11 mouse cellular contexts compared by ENCODE assay signal in the genomic region with DNA sequence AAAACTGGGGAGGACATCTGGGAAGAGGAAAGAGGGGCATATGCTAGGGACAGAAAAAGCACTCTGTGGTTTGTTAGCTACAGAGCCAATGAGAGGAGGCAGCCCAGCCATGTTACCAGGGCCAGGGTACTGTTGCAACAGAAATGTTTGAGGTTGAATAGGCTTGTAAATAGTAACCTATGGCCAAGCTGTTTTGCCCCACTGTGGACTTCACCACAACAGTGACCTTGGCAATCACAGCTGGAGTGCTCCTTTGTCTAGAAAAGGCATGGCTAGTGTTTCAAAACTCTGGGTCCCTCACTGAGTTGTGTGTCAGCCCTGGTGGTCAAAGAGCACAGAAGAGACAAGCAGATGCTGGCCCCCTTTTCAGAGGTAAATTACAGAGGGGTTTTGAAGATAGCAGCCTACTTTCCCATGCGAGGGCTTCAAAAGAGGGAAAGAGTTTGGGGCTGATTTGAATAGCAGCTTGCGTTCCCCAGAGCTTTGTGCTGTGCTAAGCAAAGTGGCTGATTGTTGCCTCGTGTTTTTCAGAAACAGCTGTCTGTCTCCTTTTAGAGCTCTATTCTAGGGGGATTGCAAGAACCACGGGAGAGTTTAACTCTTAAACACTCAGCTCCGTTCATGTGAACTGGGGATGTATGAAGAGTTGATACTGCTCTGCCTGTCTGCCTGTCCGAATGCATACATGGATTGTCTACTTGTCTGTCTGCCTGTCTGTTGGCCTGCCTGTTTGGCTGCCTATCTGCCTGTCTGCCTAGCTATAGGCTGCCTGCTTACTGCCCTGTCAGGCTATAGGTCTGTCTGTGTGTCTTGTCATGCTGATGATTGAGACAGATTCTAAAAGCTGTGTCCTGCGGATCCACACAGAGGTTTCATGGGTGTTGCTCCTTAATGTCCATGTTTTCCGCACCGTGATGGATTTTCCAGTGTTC.
A peak's percentile ranks its signal among the peaks of the same experiment; 100 is the strongest.
DNase-seq lines count a peak whose midpoint lies in the region; ATAC-seq and TF ChIP-seq lines count a peak whose summit lies in the region.
"Had no signal": no experiment of that assay in that cellular context is flagged by ENCODE, and none has a peak within 500 bp of the region (broad histone marks: within the 10 kb centered on the region; RNA-seq: fewer than 3 reads in every experiment).

No protein-coding gene starts in this region.

- no peak for TF ChIP-seq POLR2A in lung, adult 2 months (IDR thresholded peaks at IDR 0.05; ENCODE audit: borderline replicate concordance, extremely low read depth, low read depth, low read length)

- H3K4me2 ChIP-seq in embryonic facial prominence, embryonic 12.5 days (replicated peaks): no peak overlapping the region
- no peak overlapping the region for H3K4me2 ChIP-seq in hindbrain, embryonic 16.5 days (ENCODE audit: low read length)
- H3K4me2 ChIP-seq in midbrain, postnatal 0 days (ENCODE audit: low read depth, low read length, poor library complexity, severe bottlenecking): no peak overlapping the region
- no peak overlapping the region for H3K4me2 ChIP-seq in kidney, embryonic 14.5 days (replicated peaks; ENCODE audit: low read depth, low read length)
- H3K4me2 ChIP-seq: heart, embryonic 12.5 days had no signal

- no peak for ATAC-seq in embryonic facial prominence, embryonic 12.5 days (ENCODE audit: insufficient number of reproducible peaks, insufficient read depth, low FRiP score, low TSS enrichment)
- peak; percentile 80 for ATAC-seq in hindbrain, embryonic 16.5 days
- ATAC-seq in midbrain, postnatal 0 days (ENCODE audit: low FRiP score): peak; percentile 50
- no peak for ATAC-seq in kidney, embryonic 14.5 days (ENCODE audit: low FRiP score, low TSS enrichment)

- H3K4me1 ChIP-seq in lung, adult 2 months (ENCODE audit: control insufficient read depth, insufficient read depth, low read length): no peaks in the 10 kb centered on the region
- H3K4me1 ChIP-seq in embryonic facial prominence, embryonic 12.5 days: peaks cover 5% of the 10 kb centered on the region; the same call in 1 of the 2 replicates
- H3K4me1 ChIP-seq in hindbrain, embryonic 16.5 days (ENCODE audit: control insufficient read depth, insufficient read depth, low read depth, low read length): peaks cover 7% of the 10 kb centered on the region
- peaks cover 8% of the 10 kb centered on the region; the same call in 1 of the 2 replicates for H3K4me1 ChIP-seq in midbrain, postnatal 0 days (ENCODE audit: insufficient read depth, low read length)
- no peaks in the 10 kb centered on the region for H3K4me1 ChIP-seq in kidney, embryonic 14.5 days (ENCODE audit: control insufficient read depth, insufficient read depth, low read length)
- H3K4me1 ChIP-seq: heart, embryonic 12.5 days had no signal

- no peak overlapping the region for H3K4me3 ChIP-seq in lung, adult 2 months (replicated peaks; ENCODE audit: extremely low read depth, low read depth, low read length)
- H3K4me3 ChIP-seq in embryonic facial prominence, embryonic 12.5 days: no peak overlapping the region
- H3K4me3 ChIP-seq in hindbrain, embryonic 16.5 days (ENCODE audit: low read length): no peak overlapping the region
- H3K4me3 ChIP-seq in midbrain, postnatal 0 days (ENCODE audit: low read depth, low read length): no peak overlapping the region
- no peak overlapping the region for H3K4me3 ChIP-seq in kidney, embryonic 14.5 days (ENCODE audit: low read length)
- H3K4me3 ChIP-seq: heart, embryonic 12.5 days had no signal

- H3K27ac ChIP-seq in embryonic facial prominence, embryonic 12.5 days: peak overlapping the region; percentile 26; the same call in 1 of the 2 replicates
- H3K27ac ChIP-seq in hindbrain, embryonic 16.5 days (ENCODE audit: low read depth, low read length): no peak overlapping the region
- no peak overlapping the region for H3K27ac ChIP-seq in midbrain, postnatal 0 days (ENCODE audit: low read depth, low read length)
- no peak overlapping the region for H3K27ac ChIP-seq in kidney, embryonic 14.5 days (ENCODE audit: low read depth, low read length)

- no peak overlapping the region for H3K9ac ChIP-seq in embryonic facial prominence, embryonic 12.5 days
- no peak overlapping the region for H3K9ac ChIP-seq in hindbrain, embryonic 16.5 days (ENCODE audit: low read depth, low read length)
- no peak overlapping the region for H3K9ac ChIP-seq in midbrain, postnatal 0 days (replicated peaks; ENCODE audit: low read length, poor library complexity, severe bottlenecking)
- no peak overlapping the region for H3K9ac ChIP-seq in kidney, embryonic 14.5 days (ENCODE audit: low read depth, low read length)
- H3K9ac ChIP-seq: heart, embryonic 12.5 days had no signal

- WGBS in lung, adult 2 months: 58% methylated on average over 9 of the region's 9 CpGs
- 38% methylated on average over 9 of the region's 9 CpGs for WGBS in embryonic facial prominence, embryonic 12.5 days
- 20% methylated on average over 9 of the region's 9 CpGs for WGBS in hindbrain, embryonic 16.5 days
- 21% methylated on average over 9 of the region's 9 CpGs for WGBS in midbrain, postnatal 0 days
- WGBS in kidney, embryonic 14.5 days: 61% methylated on average over 9 of the region's 9 CpGs

- intact Hi-C loops in heart, postnatal 36 days (cut with DNase I): no loop called here

- DNase-seq in lung, adult 18-20 months: peak; percentile 18 to 50
- no peak for DNase-seq in lung, adult 2 months
- DNase-seq in midbrain, postnatal 0 days (ENCODE audit: low spot score): peak; percentile 46
- no peak for DNase-seq in spleen, postnatal 14 days (ENCODE audit: low spot score in 2 of 2)
- DNase-seq in heart, postnatal 36 days: no peak
- DNase-seq: adrenal gland, postnatal 25 days; kidney, adult 9 months had no signal

- H3K9me3 ChIP-seq in embryonic facial prominence, embryonic 12.5 days: no peaks in the 10 kb centered on the region
- H3K9me3 ChIP-seq in hindbrain, embryonic 16.5 days (ENCODE audit: control insufficient read depth, low read length): no peaks in the 10 kb centered on the region
- H3K9me3 ChIP-seq in midbrain, postnatal 0 days (ENCODE audit: low read length): no peaks in the 10 kb centered on the region
- no peaks in the 10 kb centered on the region for H3K9me3 ChIP-seq in kidney, embryonic 14.5 days (ENCODE audit: control insufficient read depth, low read length)
- H3K9me3 ChIP-seq: heart, embryonic 12.5 days had no signal

- no peaks in the 10 kb centered on the region for H3K36me3 ChIP-seq in embryonic facial prominence, embryonic 12.5 days
- H3K36me3 ChIP-seq in hindbrain, embryonic 16.5 days (ENCODE audit: control insufficient read depth, insufficient read depth, low read length): no peaks in the 10 kb centered on the region
- H3K36me3 ChIP-seq in midbrain, postnatal 0 days (ENCODE audit: insufficient read depth, low read length): no peaks in the 10 kb centered on the region
- no peaks in the 10 kb centered on the region for H3K36me3 ChIP-seq in kidney, embryonic 14.5 days (ENCODE audit: control insufficient read depth, insufficient read depth, low read length)
- H3K36me3 ChIP-seq: heart, embryonic 12.5 days had no signal

- H3K27me3 ChIP-seq in embryonic facial prominence, embryonic 12.5 days: no peaks in the 10 kb centered on the region
- no peaks in the 10 kb centered on the region for H3K27me3 ChIP-seq in hindbrain, embryonic 16.5 days (replicated peaks; ENCODE audit: control insufficient read depth, insufficient read depth, low read length)
- H3K27me3 ChIP-seq in midbrain, postnatal 0 days (ENCODE audit: insufficient read depth, low read length): no peaks in the 10 kb centered on the region
- no peaks in the 10 kb centered on the region for H3K27me3 ChIP-seq in kidney, embryonic 14.5 days (ENCODE audit: control insufficient read depth, insufficient read depth, low read length)
- H3K27me3 ChIP-seq: heart, embryonic 12.5 days had no signal

- no peak for TF ChIP-seq CTCF in lung, adult 2 months (IDR thresholded peaks at IDR 0.05; ENCODE audit: insufficient read depth, low read length)
- TF ChIP-seq CTCF in midbrain, postnatal 0 days (IDR thresholded peaks at IDR 0.05): peak; percentile 18; the same call in 1 of the 2 replicates

Comparison
In these comparisons a context has a peak if more than half of its experiments do, and no peak if none do; other contexts are left out.
1. DNase-seq: peak in lung, adult 18-20 months (2 of 2) and midbrain, postnatal 0 days (single experiment); none in lung, adult 2 months (single experiment), spleen, postnatal 14 days (0 of 2) and heart, postnatal 36 days (0 of 2).
2. ATAC-seq: peak in hindbrain, embryonic 16.5 days (single experiment) and midbrain, postnatal 0 days (single experiment); none in embryonic facial prominence, embryonic 12.5 days (single experiment) and kidney, embryonic 14.5 days (single experiment).